Mouse (Mus musculus): ENCODE data around the gene Zfp874a. TPM values are rescaled to one million over a fixed set of nuclear protein-coding genes. Genes with fewer than 3 reads are reported as not detected.

The Zfp874a gene
- polyA plus RNA-seq, 1 experiment, result 3.6 TPM

Other genes with a start within 250 kb of the Zfp874a start
- 0.97 and 1.1 TPM in 2 replicates for gene Zfp458, start 173.2 kb downstream of the Zfp874a start, polyA plus RNA-seq (2012; rRNA removed)
- 1.4 and 2.4 TPM in 2 replicates for gene Zfp457, start 145.1 kb downstream of the Zfp874a start, polyA plus RNA-seq (2012; rRNA removed)
- gene Zfp595, start 119.1 kb downstream of the Zfp874a start, polyA plus RNA-seq (2012; rRNA removed), result 1.5 and 2.0 TPM in 2 replicates
- not detected in 2 replicates for gene Gm28044, start 91.1 kb downstream of the Zfp874a start, polyA plus RNA-seq (2012; rRNA removed)
- gene Zfp953, start 91.0 kb downstream of the Zfp874a start, polyA plus RNA-seq (2012; rRNA removed), result 0.82 TPM in 2 replicates
- 0.23 TPM in 1 of 2 replicates, not detected in the other for gene Gm28041, start 75.9 kb downstream of the Zfp874a start, polyA plus RNA-seq (2012; rRNA removed)
- gene Zfp456, start 75.8 kb downstream of the Zfp874a start, polyA plus RNA-seq (2012; rRNA removed), result 0.37 and 0.65 TPM in 2 replicates
- gene Zfp429, start 51.8 kb downstream of the Zfp874a start, polyA plus RNA-seq (2012; rRNA removed), result 1.6 and 5.0 TPM in 2 replicates
- 0.41 and 0.61 TPM in 2 replicates for gene Zfp459, start 30.2 kb downstream of the Zfp874a start, polyA plus RNA-seq (2012; rRNA removed)
- 5.9 and 6.3 TPM in 2 replicates for gene Zfp874b, start 32.6 kb upstream of the Zfp874a start, polyA plus RNA-seq (2012; rRNA removed)
- 1.2 and 1.7 TPM in 2 replicates for gene Zfp58, start 48.9 kb upstream of the Zfp874a start, polyA plus RNA-seq (2012; rRNA removed)
- gene Gm26965, start 74.5 kb upstream of the Zfp874a start, polyA plus RNA-seq (2012; rRNA removed), result not detected in 2 replicates
- gene Zfp87, start 74.6 kb upstream of the Zfp874a start, polyA plus RNA-seq (2012; rRNA removed), result 31.2 and 43.7 TPM in 2 replicates
- gene Zfp748, start 102.2 kb upstream of the Zfp874a start, polyA plus RNA-seq (2012; rRNA removed), result 7.0 and 8.6 TPM in 2 replicates
- gene Zfp729b, start 158.1 kb upstream of the Zfp874a start, polyA plus RNA-seq (2012; rRNA removed), result 1.1 and 1.2 TPM in 2 replicates
- 1.0 TPM in 1 of 2 replicates, not detected in the other for gene Gm49345, start 186.1 kb upstream of the Zfp874a start, polyA plus RNA-seq (2012; rRNA removed)
- 1.8 and 2.0 TPM in 2 replicates for gene Zfp729a, start 186.2 kb upstream of the Zfp874a start, polyA plus RNA-seq (2012; rRNA removed)
- gene Zfp738, start 235.4 kb upstream of the Zfp874a start, polyA plus RNA-seq (2012; rRNA removed), result 9.9 and 10.4 TPM in 2 replicates

Data from thymus, adult 2 months (tissue).